Mouse (Mus musculus) central nervous system, embryonic 18 days (tissue): ENCODE measurements around the gene Zfp493. TPM values are rescaled to one million over a fixed set of nuclear protein-coding genes. Genes with fewer than 3 reads are reported as not detected.

Source experiments
- polyA plus RNA-seq: library from polyadenylated mRNA; depleted of rRNA; stranded (reverse); fragments of >200 nt; gene quantifications from 2 replicates; pipeline ENCODE4 v1.2.3, GENCODE M21; 2012; rRNA removed

Zfp493 gene
- polyA plus RNA-seq, result 3.1 and 3.4 TPM in 2 replicates

GRCm38 (mm10) chr13:67779265-67780221 is at the start of gene Zfp493:
Gene Zfp493 (plus strand): TSS chr13:67779693.

GRCm38 (mm10) chr13:67754333-67755306 is 24.9 kb upstream of the Zfp493 start, which contains the start of gene Zfp85:
Gene Zfp85 (minus strand): TSS chr13:67755228.

GRCm38 (mm10) chr13:67813710-67814660 is 34.5 kb downstream of the Zfp493 start, which contains the start of gene Zfp273:
Gene Zfp273 (plus strand): TSS chr13:67813740.

GRCm38 (mm10) chr13:67830911-67831336 is 51.4 kb downstream of the Zfp493 start, which contains the start of gene Gm10037:
Gene Gm10037 (plus strand): TSS chr13:67831106.

Other genes starting within 250 kb of the Zfp493 start
- 8.2 and 8.6 TPM in 2 replicates for gene Zfp748, start 225.9 kb upstream of the Zfp493 start, polyA plus RNA-seq
- gene Zfp729b, start 170.0 kb upstream of the Zfp493 start, polyA plus RNA-seq, result 3.9 and 4.2 TPM in 2 replicates
- gene Gm49345, start 141.9 kb upstream of the Zfp493 start, polyA plus RNA-seq, result not detected in 2 replicates
- 3.3 and 4.4 TPM in 2 replicates for gene Zfp729a, start 141.9 kb upstream of the Zfp493 start, polyA plus RNA-seq
- gene Zfp738, start 92.6 kb upstream of the Zfp493 start, polyA plus RNA-seq, result 10.4 and 11.8 TPM in 2 replicates
- 9.0 and 9.1 TPM in 2 replicates for gene Zfp65, start 50.5 kb upstream of the Zfp493 start, polyA plus RNA-seq
- gene Zfp85, start 24.5 kb upstream of the Zfp493 start, polyA plus RNA-seq, result 5.5 and 6.1 TPM in 2 replicates
- gene Zfp273, start 34.0 kb downstream of the Zfp493 start, polyA plus RNA-seq, result 6.7 and 7.0 TPM in 2 replicates
- gene Gm10037, start 51.4 kb downstream of the Zfp493 start, polyA plus RNA-seq, result 8.6 and 8.7 TPM in 2 replicates
- 0.25 TPM in 1 of 2 replicates, not detected in the other for gene BC048507, start 83.6 kb downstream of the Zfp493 start, polyA plus RNA-seq